ENCODE assay signal across 9 mouse cellular contexts in the genomic region with DNA sequence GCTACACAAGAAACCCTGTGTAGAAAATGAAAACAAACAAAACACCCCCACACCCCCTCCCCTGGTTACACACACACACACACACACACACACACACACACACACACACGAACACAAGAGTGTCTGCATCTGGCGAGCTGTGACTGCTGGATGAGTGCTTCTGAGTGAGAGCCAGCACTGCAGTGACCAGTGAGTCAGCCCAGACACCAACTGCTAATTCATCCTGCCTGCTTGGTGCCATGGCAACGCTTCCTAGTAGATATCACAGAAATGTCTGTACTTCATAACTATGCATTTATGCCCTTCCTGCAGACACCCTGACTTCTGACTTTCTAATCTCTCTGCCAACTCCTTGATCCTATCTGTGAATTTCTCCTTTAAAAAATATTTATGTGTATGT. TPM values are rescaled to one million over a fixed set of nuclear protein-coding genes. Genes with fewer than 3 reads are reported as not detected.
DNase-seq lines count a peak whose midpoint lies in the region; TF ChIP-seq lines count a peak whose summit lies in the region.
"Had no signal": no experiment of that assay in that cellular context is flagged by ENCODE, and none has a peak within 500 bp of the region (broad histone marks: within the 10 kb centered on the region; RNA-seq: fewer than 3 reads in every experiment).

No protein-coding gene starts in this region.

- no peak overlapping the region for H3K4me3 ChIP-seq in left cerebral cortex, adult 2 months

- peak overlapping the region; percentile 20; the same call in 1 of the 2 replicates for H3K27ac ChIP-seq in left cerebral cortex, adult 2 months

- peak; percentile 37 to 50 for DNase-seq in adrenal gland, adult (ENCODE audit: inconsistent age in 2 of 2, low spot score in 1 of 2)
- DNase-seq in adrenal gland, adult 18-20 months (ENCODE audit: low spot score in 2 of 2) = no peak
- DNase-seq in layer of hippocampus, adult 18-20 months (ENCODE audit: low spot score in 2 of 2) = peak; percentile 17 to 26
- no peak for DNase-seq in layer of hippocampus, postnatal 36 days
- DNase-seq in Muller cell, postnatal 12 days (ENCODE audit: inconsistent ontology term) = peak; percentile 68
- peak; percentile 33 to 40 for DNase-seq in left cerebral cortex, adult 2 months (ENCODE audit: extremely low spot score in 1 of 2, low spot score in 2 of 2)
- DNase-seq in spleen, postnatal 10 days (ENCODE audit: low spot score in 2 of 2) = no peak
- DNase-seq in adipocyte (ENCODE audit: low spot score) = no peak
- DNase-seq: cerebellum, adult 9-10 months had no signal

- intact Hi-C loops in left cerebral cortex, adult 2 months (cut with DNase I) = no loop called here

- TF ChIP-seq CTCF in left cerebral cortex, adult 2 months (IDR thresholded peaks at IDR 0.05) = no peak

RNA-seq across cellular contexts. Expression of gene Dtl, which starts 48.3 kb away (rescaled TPM):
- 1 to 10 TPM in 1 of 2 experiments, under 1 TPM in 1; 0.66 to 1.5 TPM for total RNA-seq in adrenal gland, adult 18-20 months (2021)
- total RNA-seq in layer of hippocampus, adult 18-20 months (2021) = under 1 TPM; 0.41 to 0.92 TPM
- total RNA-seq in layer of hippocampus, postnatal 36 days (2021) = under 1 TPM; 0.73 to 0.80 TPM
- 1 to 10 TPM; 6.9 to 8.1 TPM for total RNA-seq in left cerebral cortex, adult 2 months (2021)

RNA-seq across cellular contexts. Expression of gene Ints7, which starts 48.3 kb away (rescaled TPM):
- 10 to 100 TPM; 17.9 to 19.8 TPM for total RNA-seq in adrenal gland, adult 18-20 months (2021)
- 10 to 100 TPM; 20.7 to 23.2 TPM for total RNA-seq in layer of hippocampus, adult 18-20 months (2021)
- total RNA-seq in layer of hippocampus, postnatal 36 days (2021) = 10 to 100 TPM; 23.9 to 25.0 TPM
- total RNA-seq in left cerebral cortex, adult 2 months (2021) = 10 to 100 TPM; 32.7 to 34.9 TPM

Comparison
In these comparisons a context has a peak if more than half of its experiments do, and no peak if none do; other contexts are left out.
1. DNase-seq: peak in adrenal gland, adult (2 of 2), layer of hippocampus, adult 18-20 months (2 of 2), Muller cell, postnatal 12 days (single experiment) and left cerebral cortex, adult 2 months (2 of 2); none in adrenal gland, adult 18-20 months (0 of 2), layer of hippocampus, postnatal 36 days (0 of 2), spleen, postnatal 10 days (0 of 2) and adipocyte (single experiment).